Mouse (Mus musculus) activated CD4-positive, CD25-positive, alpha-beta regulatory T cell, adult 9 weeks (primary cell): ENCODE results near the gene Gm5771. TPM values are rescaled to one million over a fixed set of nuclear protein-coding genes. Genes with fewer than 3 reads are reported as not detected.

Source experiments
- polyA plus RNA-seq: library from polyadenylated mRNA; unstranded; fragments of 100-300 nt; shearing (Covaris generic); gene quantifications from one replicate; pipeline ENCODE4 v1.2.1, GENCODE M21; 2017

Gm5771 gene
- polyA plus RNA-seq: not detected

GRCm38 (mm10) chr6:41392056-41392455 lies at the start of gene Gm5771:
Gene Gm5771 (plus strand): TSS chr6:41392356.

GRCm38 (mm10) chr6:41353932-41354331 lies 38.2 kb upstream of the Gm5771 start, which contains the start of gene Try10:
Gene Try10 (plus strand): TSS chr6:41354105.

GRCm38 (mm10) chr6:41377578-41377977 lies 14.6 kb upstream of the Gm5771 start, which contains the start of gene Prss3:
Gene Prss3 (minus strand): TSS chr6:41377678.

GRCm38 (mm10) chr6:41446045-41446444 lies 53.9 kb downstream of the Gm5771 start, which contains the start of gene Gm10334:
Gene Gm10334 (minus strand): TSS chr6:41446145.

Other genes starting within 250 kb of the Gm5771 start
- not detected for gene Try4, start 90.1 kb upstream of the Gm5771 start, polyA plus RNA-seq
- 0.73 TPM for gene Try5, start 75.5 kb upstream of the Gm5771 start, polyA plus RNA-seq
- gene Try10, start 38.3 kb upstream of the Gm5771 start, polyA plus RNA-seq: 0.48 TPM
- not detected for gene Prss3, start 14.7 kb upstream of the Gm5771 start, polyA plus RNA-seq
- not detected for gene Gm10334, start 53.8 kb downstream of the Gm5771 start, polyA plus RNA-seq
- not detected for gene Prss1, start 66.6 kb downstream of the Gm5771 start, polyA plus RNA-seq
- gene Prss2, start 129.4 kb downstream of the Gm5771 start, polyA plus RNA-seq: 1.4 TPM
- gene Ephb6, start 213.1 kb downstream of the Gm5771 start, polyA plus RNA-seq: 49.1 TPM
- gene Trpv6, start 244.0 kb downstream of the Gm5771 start, polyA plus RNA-seq: 0.50 TPM